Mouse (Mus musculus): Measurements from ENCODE around the gene Plekhm1. TPM values are rescaled to one million over a fixed set of nuclear protein-coding genes. Genes with fewer than 3 reads are reported as not detected.

Plekhm1 gene
- polyA plus RNA-seq (2017; shearing (Covaris generic)): 23.3 TPM

DNA sequence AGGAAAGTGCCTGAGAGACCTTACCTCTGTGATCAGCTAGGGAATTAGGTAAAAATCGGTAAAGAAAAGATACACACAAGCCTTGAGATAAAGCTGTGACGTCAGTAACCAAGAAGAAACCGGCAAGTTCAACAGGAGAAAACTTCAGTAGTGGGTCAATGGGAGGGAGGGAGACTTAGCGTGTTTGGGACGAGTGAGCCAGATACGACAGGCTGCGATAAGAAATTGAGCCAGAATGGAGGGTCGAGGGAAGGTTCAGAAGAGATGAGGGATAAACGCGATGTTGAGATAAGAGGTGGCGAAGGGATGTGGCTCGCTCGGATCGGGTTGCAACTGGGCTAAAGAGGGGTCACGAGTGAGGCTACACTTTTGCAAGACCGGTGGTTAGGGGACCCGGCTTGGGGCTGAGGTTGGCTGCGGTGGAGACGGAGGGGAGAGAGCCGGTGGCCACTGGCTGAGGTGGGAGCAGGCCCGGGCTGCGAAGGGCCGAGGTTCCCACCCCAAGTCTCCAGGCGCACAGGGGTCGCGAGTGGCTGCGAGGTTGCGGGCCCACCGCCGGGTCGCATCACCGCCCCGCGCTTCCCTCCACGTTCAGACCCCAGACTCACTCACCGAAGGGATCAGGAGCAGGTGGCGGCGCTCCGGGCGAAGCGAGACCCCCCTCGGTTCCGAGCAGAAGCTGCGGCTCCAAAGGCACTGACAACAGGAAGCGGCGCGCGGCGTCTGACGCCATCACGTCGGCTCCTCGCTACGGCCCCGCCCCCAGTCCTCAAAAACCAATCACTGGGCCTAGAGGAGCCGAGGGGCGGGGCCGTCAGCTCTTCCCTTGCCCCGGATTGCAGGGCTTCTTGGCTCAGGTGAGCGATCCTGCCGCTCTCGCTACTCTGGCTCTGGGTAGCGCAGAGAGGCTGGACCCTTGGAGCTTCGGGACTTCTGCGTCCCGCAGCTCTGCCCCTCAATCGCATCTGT is at the start of gene Plekhm1:
TSS of gene Plekhm1 (minus strand) at position 707 of the 969 bp plus-strand sequence.

DNA sequence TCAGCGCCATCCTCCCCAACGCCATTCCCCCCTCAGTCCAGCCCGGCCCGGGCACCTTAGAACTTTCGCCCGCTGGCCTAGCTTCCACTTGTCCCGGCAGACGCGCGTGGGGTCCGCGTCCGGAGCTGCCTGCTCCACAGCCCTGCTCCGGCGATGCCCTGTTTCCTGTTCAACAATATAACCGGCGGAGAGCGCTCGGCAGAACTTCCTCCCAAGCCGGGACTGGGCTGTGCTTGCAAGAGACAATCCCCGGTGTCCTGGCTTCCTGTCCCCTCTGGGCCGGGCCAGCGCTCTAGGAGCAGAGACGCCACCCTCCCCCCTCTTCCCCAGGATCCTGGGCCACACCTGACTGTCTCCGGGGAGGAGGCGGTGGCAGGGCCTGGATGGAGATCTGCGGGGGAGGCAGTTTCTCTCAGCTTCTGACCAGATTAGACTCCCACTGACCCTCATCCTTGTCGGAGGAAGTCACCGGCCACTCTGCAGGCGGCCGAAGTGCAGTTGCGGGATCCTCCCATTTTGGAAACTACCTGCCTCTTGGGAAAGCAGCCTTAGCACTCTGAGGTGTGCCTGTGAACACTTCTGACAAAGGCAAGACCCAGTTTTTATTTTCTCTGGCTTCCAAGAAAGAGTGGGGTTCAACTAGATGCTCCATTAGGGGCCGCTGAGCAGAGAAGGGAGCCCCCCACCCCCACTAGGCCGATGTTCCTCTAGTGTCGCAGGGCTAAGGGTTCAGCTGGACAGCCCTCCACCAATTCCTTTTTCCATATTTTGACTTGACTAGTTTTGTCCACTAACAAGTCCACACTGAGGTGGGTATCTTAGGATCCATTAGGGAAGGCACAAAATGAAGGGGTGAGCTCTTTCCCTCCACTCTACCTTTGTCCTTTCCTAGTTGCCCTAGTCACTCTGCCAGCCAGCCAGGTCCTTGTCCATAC is 49.0 kb downstream of the Plekhm1 start, which contains the start of gene Arhgap27:
TSS of gene Arhgap27 (minus strand) at position 479 of the 935 bp plus-strand sequence.

Other genes with a start within 250 kb of the Plekhm1 start
- 178 TPM for gene Fmnl1, start 241.6 kb downstream of the Plekhm1 start, polyA plus RNA-seq (2017; shearing (Covaris generic))
- gene 1700023F06Rik, start 204.1 kb downstream of the Plekhm1 start, polyA plus RNA-seq (2017; shearing (Covaris generic)): not detected
- not detected for gene Spata32, start 194.3 kb downstream of the Plekhm1 start, polyA plus RNA-seq (2017; shearing (Covaris generic))
- gene Map3k14, start 145.2 kb downstream of the Plekhm1 start, polyA plus RNA-seq (2017; shearing (Covaris generic)): 154 TPM
- 57.1 TPM for gene Arhgap27, start 49.0 kb downstream of the Plekhm1 start, polyA plus RNA-seq (2017; shearing (Covaris generic))
- gene Lrrc37a, start 91.9 kb upstream of the Plekhm1 start, polyA plus RNA-seq (2017; shearing (Covaris generic)): not detected
- gene Gm884, start 208.5 kb upstream of the Plekhm1 start, polyA plus RNA-seq (2017; shearing (Covaris generic)): not detected
- gene Lyzl6, start 226.2 kb upstream of the Plekhm1 start, polyA plus RNA-seq (2017; shearing (Covaris generic)): not detected
- not detected for gene Rprml, start 236.9 kb upstream of the Plekhm1 start, polyA plus RNA-seq (2017; shearing (Covaris generic))

Data from effector memory CD4-positive, alpha-beta T cell, adult 5 months (primary cell).